Mouse (Mus musculus): ENCODE data around the gene Plxna3. TPM values are rescaled to one million over a fixed set of nuclear protein-coding genes. Genes with fewer than 3 reads are reported as not detected.
A peak's percentile ranks its signal among the peaks of the same experiment; 100 is the strongest.
"Not testable (repeated sequence)": the region's sequence is repeated elsewhere in the genome, so short reads cannot be mapped to it uniquely, and the experiment has no call there.

Gene Plxna3
- polyA plus RNA-seq, 1 experiment from 2014 or later, result 55.5 TPM

DNA sequence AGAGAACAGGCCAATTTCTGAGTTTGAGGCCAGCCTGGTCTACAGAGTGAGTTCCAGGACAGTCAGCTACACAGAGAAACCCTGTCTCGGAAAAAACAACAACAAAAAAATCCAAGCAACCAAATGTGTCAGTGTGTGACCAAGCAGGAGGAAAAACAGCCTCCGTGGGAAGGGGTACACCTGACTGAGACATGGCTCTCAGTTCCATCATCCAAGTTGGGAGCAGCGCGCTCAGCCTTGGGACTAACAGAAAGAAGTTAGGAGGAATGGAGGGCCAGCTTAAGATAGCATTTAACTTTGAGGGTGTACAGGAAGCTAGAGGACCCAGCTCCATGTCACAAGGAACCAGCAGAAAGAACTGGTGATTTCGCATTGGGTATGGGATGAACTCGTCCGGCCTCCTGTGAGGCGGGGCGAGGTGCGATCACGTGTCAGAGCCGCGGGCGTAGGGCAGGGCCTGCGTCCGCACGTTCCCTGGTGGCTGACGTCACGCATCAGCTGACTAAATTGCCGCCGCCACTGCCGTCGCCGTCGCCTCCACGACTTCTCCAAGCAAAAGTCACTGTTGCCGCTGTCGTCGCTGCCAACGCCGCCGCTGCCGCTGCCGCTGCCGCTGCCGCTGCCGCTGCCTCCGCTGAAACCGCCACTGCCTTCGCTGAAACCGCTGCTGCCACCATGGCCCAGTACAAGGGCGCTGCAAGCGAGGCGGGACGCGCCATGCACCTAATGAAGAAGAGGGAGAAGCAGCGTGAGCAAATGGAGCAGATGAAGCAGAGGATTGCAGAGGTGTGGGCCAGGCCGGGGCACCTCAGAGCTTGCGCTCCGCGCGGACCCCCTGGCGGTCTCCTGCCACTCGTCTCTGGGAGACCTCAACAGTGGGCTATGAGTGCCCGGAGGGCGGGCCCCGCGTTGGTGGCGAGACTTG, 16.1 kb upstream of the Plxna3 start, which contains the start of gene Fam50a:
TSS of gene Fam50a (plus strand) at position 494 of the 925 bp plus-strand sequence.
- H3K9me3 ChIP-seq, result no peaks in the 10 kb centered on the region
- 20% methylated on average over 58 of the region's 59 CpGs for WGBS
- H3K27me3 ChIP-seq, result no peaks in the 10 kb centered on the region
- peak within 1 kb of the TSS; percentile 68 for H3K4me3 ChIP-seq
- H3K36me3 ChIP-seq, result peaks cover 28% of the 10 kb centered on the region
- ATAC-seq (ENCODE audit: low FRiP score, low read depth), result peak; percentile 97
- peak within 1 kb of the TSS; percentile 92 for H3K27ac ChIP-seq (replicated peaks)
- H3K9ac ChIP-seq, result peak within 1 kb of the TSS; percentile 71
- H3K4me1 ChIP-seq (replicated peaks), result peaks cover 33% of the 10 kb centered on the region
- H3K4me2 ChIP-seq, result peak within 1 kb of the TSS; percentile 75

GRCm38 (mm10) chrX:74329215-74329671, 377 bp downstream of the Plxna3 start:
- H3K27ac ChIP-seq (replicated peaks), result peak overlapping the region; percentile 93
- WGBS, result 22% methylated on average over 9 of the region's 10 CpGs
- peak overlapping the region; percentile 54 for H3K4me3 ChIP-seq
- ATAC-seq (ENCODE audit: low FRiP score, low read depth), result peak; percentile 65
- no peaks in the 10 kb centered on the region for H3K9me3 ChIP-seq
- H3K4me1 ChIP-seq (replicated peaks), result peaks cover 41% of the 10 kb centered on the region
- H3K4me2 ChIP-seq, result peak overlapping the region; percentile 71
- no peaks in the 10 kb centered on the region for H3K27me3 ChIP-seq
- no peaks in the 10 kb centered on the region for H3K36me3 ChIP-seq
- peak overlapping the region; percentile 68 for H3K9ac ChIP-seq

GRCm38 (mm10) chrX:74330166-74330930, 1.5 kb downstream of the Plxna3 start:
- H3K27ac ChIP-seq (replicated peaks), result peak overlapping the region; percentile 93
- peak overlapping the region; percentile 71 for H3K4me2 ChIP-seq
- WGBS, result 30% methylated on average over 2 of the region's 2 CpGs
- ATAC-seq (ENCODE audit: low FRiP score, low read depth), result no peak
- no peaks in the 10 kb centered on the region for H3K9me3 ChIP-seq
- peak overlapping the region; percentile 54 for H3K4me3 ChIP-seq
- no peaks in the 10 kb centered on the region for H3K27me3 ChIP-seq
- no peaks in the 10 kb centered on the region for H3K36me3 ChIP-seq
- peaks cover 46% of the 10 kb centered on the region for H3K4me1 ChIP-seq (replicated peaks)
- H3K9ac ChIP-seq, result peak overlapping the region; percentile 68

DNA sequence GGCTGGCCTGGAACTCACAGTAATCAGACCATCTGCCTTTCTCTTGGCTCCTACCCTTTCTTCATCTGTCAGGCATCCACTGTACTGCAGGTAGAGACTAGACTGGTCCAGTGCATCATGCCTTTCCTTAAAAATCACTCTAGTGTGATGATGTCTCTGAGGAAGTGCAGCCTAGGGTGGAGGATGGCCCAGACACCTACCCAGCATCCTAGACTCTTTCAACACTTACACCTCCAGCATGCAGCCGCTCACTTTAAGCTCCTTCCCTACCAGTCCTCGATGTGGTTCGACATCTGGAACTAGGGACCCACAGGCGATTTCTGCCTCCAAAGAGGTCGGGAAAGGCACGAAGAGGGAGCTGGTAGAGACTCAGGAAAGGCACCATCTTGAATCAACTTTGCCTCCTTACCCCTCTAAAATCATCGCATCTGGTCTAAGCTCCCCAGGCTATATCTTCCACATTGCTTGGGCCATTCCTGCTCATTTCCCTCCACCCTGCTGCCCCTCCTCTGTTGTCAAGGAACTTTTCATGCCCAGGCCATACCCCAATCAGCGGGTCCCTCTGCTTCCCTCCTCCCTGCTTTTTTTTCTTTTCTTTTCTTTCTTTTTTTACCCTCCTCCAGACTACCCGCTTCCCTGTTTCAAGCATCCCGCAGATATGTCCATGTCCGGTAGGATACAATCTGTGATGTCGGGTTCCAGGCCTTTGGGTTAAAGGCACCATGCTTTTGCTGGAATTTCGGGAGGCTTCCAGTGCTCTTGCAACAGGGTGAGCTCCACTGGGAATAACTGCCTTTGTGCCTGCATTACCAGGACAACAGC, 24.0 kb downstream of the Plxna3 start:
- Histone ChIP-seq H3K4me3 (peak overlapping the region; percentile 35), H3K9ac (peak overlapping the region; percentile 48), H3K9me3 (no peaks in the 10 kb centered on the region), H3K36me3 (no peaks in the 10 kb centered on the region), H3K27me3 (no peaks in the 10 kb centered on the region), H3K27ac (replicated peaks) (peak overlapping the region; percentile 74), H3K4me1 (replicated peaks) (0 out of 2 replicates have a peak, but pooled peaks cover 6% of the 10 kb centered on the region), H3K4me2 (peak overlapping the region; percentile 55)
- 25% methylated on average over 13 of the region's 13 CpGs for WGBS
- ATAC-seq (ENCODE audit: low FRiP score, low read depth), result peak; percentile 78

- Histone ChIP-seq H3K27ac (replicated peaks) (peak within 1 kb of the TSS; percentile 74), H3K9ac (peak within 1 kb of the TSS; percentile 48), H3K27me3 (no peaks in the 10 kb centered on the region), H3K4me2 (peak within 1 kb of the TSS; percentile 55), H3K4me1 (replicated peaks) (0 out of 2 replicates have a peak, but pooled peaks cover 6% of the 10 kb centered on the region), H3K36me3 (no peaks in the 10 kb centered on the region), H3K4me3 (peak within 1 kb of the TSS; percentile 35), H3K9me3 (no peaks in the 10 kb centered on the region)
- 24% methylated on average over 11 of the region's 22 CpGs for WGBS
- ATAC-seq (ENCODE audit: low FRiP score, low read depth), result peak; percentile 91
Observed at GRCm38 (mm10) chrX:74353467-74353770, 24.6 kb downstream of the Plxna3 start, which contains the start of gene Lage3. Gene Lage3 (minus strand): TSS chrX:74353618.

GRCm38 (mm10) chrX:74357069-74357468, 28.2 kb downstream of the Plxna3 start:
- not testable (repeated sequence) for H3K36me3 ChIP-seq; H3K4me1 ChIP-seq (replicated peaks); H3K9me3 ChIP-seq; H3K27ac ChIP-seq (replicated peaks); H3K9ac ChIP-seq; ATAC-seq (ENCODE audit: low FRiP score, low read depth); H3K4me2 ChIP-seq; H3K27me3 ChIP-seq; H3K4me3 ChIP-seq
- 80% methylated on average over 3 of the region's 3 CpGs for WGBS

DNA sequence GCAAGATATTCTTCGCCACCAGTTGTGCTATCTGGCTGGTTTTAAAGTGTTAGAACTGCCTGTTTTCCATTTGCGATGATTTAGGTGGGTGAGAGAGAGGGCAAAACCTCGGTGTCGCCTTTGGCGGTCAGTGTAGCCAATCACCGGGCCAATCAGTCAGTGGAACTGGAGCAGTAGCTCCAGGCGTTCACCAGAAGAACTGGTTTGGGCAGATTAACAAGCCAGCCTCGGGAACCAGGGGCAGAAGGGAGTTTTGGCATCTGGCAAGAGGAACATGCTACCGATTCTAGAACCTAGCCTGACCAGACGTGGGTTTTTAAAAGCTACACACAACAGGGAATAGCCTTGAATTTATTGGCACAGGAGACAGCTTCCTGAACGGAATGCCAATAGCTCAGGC, 30.3 kb downstream of the Plxna3 start:
- ATAC-seq (ENCODE audit: low FRiP score, low read depth), result no peak
- H3K9ac ChIP-seq, result no peak overlapping the region
- 54% methylated on average over 11 of the region's 11 CpGs for WGBS
- no peak overlapping the region for H3K4me3 ChIP-seq
- no peaks in the 10 kb centered on the region for H3K36me3 ChIP-seq
- H3K9me3 ChIP-seq, result no peaks in the 10 kb centered on the region
- H3K4me2 ChIP-seq, result no peak overlapping the region
- no peak overlapping the region for H3K27ac ChIP-seq (replicated peaks)
- H3K27me3 ChIP-seq, result no peaks in the 10 kb centered on the region
- H3K4me1 ChIP-seq (replicated peaks), result no peaks in the 10 kb centered on the region

- ATAC-seq (ENCODE audit: low FRiP score, low read depth), result no peak
- Histone ChIP-seq H3K27ac (replicated peaks) (peak overlapping the region; percentile 86), H3K9me3 (no peaks in the 10 kb centered on the region), H3K4me2 (peak overlapping the region; percentile 63), H3K9ac (peak overlapping the region; percentile 74), H3K4me3 (peak overlapping the region; percentile 56), H3K27me3 (no peaks in the 10 kb centered on the region), H3K36me3 (0 out of 2 replicates have a peak, but pooled peaks cover 2% of the 10 kb centered on the region), H3K4me1 (replicated peaks) (peaks cover 18% of the 10 kb centered on the region)
- WGBS, result 65% methylated on average over 10 of the region's 10 CpGs
Observed at GRCm38 (mm10) chrX:74367512-74367911, 38.6 kb downstream of the Plxna3 start.

- peak overlapping the region; percentile 56 for H3K4me3 ChIP-seq
- WGBS, result 14% methylated on average over 46 of the region's 49 CpGs
Observed at GRCm38 (mm10) chrX:74368209-74368909, 39.5 kb downstream of the Plxna3 start.

DNA sequence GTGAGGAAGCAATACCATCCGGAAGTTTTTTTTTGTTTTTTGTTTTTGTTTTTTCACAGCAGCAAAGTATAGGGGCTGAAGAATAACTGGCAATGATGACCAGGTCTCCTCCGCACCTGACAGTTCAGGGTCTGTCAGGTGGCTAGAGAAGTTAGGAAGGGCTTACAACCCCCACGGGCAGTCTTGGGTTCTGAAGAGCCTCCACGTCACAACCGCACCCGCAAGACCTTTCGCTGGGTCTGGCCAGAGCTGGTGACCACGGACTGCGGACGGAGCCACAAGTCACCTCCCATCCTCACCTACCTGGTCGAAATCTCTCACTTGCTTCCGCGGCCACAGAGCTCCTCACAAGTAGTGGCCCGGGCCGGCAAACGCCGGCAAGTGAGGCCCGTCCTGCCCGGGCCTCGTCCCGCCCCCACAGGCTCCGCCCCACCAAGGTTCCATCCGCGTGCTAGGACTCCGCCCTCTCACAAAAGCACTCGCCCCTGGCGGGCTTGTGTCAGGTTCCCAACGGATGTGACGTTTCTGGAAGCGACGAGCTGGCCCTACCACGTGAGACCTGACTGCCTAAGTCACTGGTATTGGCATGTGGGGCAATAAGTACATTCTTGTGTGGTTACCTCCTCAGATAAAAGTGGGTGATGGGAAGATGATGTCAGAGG, 44.2 kb downstream of the Plxna3 start, which contains the start of the genes Ubl4a and Slc10a3:
TSS of gene Ubl4a (minus strand) at position 331 of the 662 bp plus-strand sequence.
TSS of gene Slc10a3 (minus strand) at position 462 of the 662 bp plus-strand sequence.
- Histone ChIP-seq H3K36me3 (0 out of 2 replicates have a peak, but pooled peaks cover 2% of the 10 kb centered on the region), H3K9ac (peak within 1 kb of the TSS; percentile 40), H3K27ac (replicated peaks) (peak within 1 kb of the TSS; percentile 31; the same call in 1 of the 2 replicates), H3K4me1 (replicated peaks) (0 out of 2 replicates have a peak, but pooled peaks cover 13% of the 10 kb centered on the region), H3K4me3 (peak within 1 kb of the TSS; percentile 50), H3K9me3 (no peaks in the 10 kb centered on the region), H3K27me3 (no peaks in the 10 kb centered on the region), H3K4me2 (peak within 1 kb of the TSS; percentile 68)
- ATAC-seq (ENCODE audit: low FRiP score, low read depth), result peak; percentile 91
- WGBS, result 17% methylated on average over 32 of the region's 32 CpGs

More at GRCm38 (mm10) chrX:74368209-74368909, 39.5 kb downstream of the Plxna3 start:
- peak overlapping the region; percentile 74 for H3K9ac ChIP-seq
- H3K27ac ChIP-seq (replicated peaks), result peak overlapping the region; percentile 86
- H3K4me1 ChIP-seq (replicated peaks), result peaks cover 22% of the 10 kb centered on the region
- no peaks in the 10 kb centered on the region for H3K9me3 ChIP-seq
- 0 out of 2 replicates have a peak, but pooled peaks cover 2% of the 10 kb centered on the region for H3K36me3 ChIP-seq
- H3K27me3 ChIP-seq, result no peaks in the 10 kb centered on the region
- H3K4me2 ChIP-seq, result peak overlapping the region; percentile 63
- peak; percentile 75 for ATAC-seq (ENCODE audit: low FRiP score, low read depth)

Measured in hindbrain, embryonic 15.5 days (tissue).